Mouse (Mus musculus) left cerebral cortex, postnatal 14 days (tissue): Measurements from ENCODE around the gene Reps1. TPM values are rescaled to one million over a fixed set of nuclear protein-coding genes. Genes with fewer than 3 reads are reported as not detected.
"Not testable (repeated sequence)": the region's sequence is repeated elsewhere in the genome, so short reads cannot be mapped to it uniquely, and the experiment has no call there.

Experiments used
- DNase-seq, 2 experiments: peaks; one replicate each; pipeline ENCODE4 v3.0.0; 2021 to 2022; ENCODE audit warnings: low spot score in 2 of 2, mixed read lengths in 1 of 2
- intact Hi-C: fragments of 180-260 bp; cut with DNase I; formaldehyde crosslinking; loops from one replicate; pipeline ENCODE4 v1.15.1; 2025
- total RNA-seq, 2 experiments: library from RNA; stranded (reverse); gene quantifications; 2 replicates each; pipeline ENCODE4 v1.2.3; 2021

Reps1 gene
- total RNA-seq, 2 experiments from 2014 or later = 54.2 to 56.4 TPM

DNA sequence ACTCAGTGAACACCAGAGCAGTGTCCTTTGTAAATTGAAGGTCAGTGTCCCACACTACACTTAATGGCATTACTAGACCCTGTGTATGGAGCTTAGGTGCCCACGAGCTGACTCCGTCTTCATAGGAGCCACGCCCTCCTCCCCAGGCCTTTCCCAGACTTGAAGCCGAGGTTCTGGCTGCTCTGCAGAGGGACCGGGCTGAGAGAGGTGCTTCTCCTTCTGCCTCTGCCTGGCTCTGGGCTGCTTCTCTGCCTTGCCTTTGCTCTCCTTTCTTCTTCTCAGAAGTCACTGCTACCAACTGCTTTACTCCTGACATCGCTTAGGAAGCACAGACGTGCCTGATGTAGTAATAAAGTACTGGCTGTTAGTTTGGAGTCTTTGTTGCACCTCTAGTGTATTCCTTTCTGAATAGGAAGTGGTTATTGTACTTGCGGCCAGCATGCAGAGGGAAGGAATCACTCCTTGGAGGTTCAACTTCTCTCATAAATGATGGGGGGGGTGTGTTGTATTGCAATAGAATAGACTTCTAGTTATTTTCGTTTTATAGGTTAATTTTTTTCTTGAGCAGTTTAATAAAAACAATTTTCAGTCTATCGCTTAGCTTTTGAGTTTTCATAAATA, 57.9 kb downstream of the Reps1 start:
- DNase-seq = no peak

DNA sequence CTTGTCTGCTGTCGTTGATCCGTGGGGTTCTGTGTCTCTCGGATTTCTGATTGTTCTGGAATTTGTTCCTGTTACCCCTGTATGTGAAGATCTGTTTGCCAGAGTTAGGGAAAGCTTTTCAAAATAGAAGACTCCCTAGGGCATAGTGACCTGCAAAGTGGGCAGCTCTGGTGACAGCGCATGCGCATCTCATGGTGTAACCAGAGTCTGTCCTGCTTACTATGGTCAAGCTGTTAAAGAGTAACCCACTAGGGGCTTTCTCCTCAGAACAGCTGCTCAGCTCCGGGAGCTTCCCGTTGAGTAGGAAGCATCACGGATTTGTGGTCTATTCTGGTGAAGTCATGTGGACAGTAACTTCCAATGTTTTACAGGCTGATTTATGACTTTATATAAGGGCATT, 62.7 kb downstream of the Reps1 start:
- intact Hi-C loops = no loop called here
- DNase-seq = peak in 1 of 2 experiments; percentile 15

More for the DNA sequence above, 57.9 kb downstream of the Reps1 start:
- intact Hi-C loops = no loop called here

DNA sequence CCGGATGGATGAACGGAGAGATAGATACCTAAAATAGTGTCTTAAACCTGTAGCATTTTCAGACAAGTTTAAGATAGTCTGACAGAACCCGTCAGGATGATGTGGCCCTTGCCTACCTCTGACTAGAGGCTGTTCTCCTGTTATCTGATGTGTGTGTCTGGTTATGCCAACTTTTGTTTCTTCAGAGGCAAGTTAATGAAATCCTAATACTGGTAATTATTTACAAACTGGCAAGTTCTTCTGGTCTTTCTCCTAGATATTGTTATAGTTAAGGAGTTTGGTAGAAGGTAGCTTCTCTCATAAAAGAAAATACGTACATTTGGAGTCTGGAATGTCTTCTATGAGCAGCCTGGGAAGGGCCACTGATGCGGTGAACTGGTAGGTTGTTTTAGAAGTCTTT, 74.6 kb downstream of the Reps1 start:
- intact Hi-C loops = no loop called here

DNA sequence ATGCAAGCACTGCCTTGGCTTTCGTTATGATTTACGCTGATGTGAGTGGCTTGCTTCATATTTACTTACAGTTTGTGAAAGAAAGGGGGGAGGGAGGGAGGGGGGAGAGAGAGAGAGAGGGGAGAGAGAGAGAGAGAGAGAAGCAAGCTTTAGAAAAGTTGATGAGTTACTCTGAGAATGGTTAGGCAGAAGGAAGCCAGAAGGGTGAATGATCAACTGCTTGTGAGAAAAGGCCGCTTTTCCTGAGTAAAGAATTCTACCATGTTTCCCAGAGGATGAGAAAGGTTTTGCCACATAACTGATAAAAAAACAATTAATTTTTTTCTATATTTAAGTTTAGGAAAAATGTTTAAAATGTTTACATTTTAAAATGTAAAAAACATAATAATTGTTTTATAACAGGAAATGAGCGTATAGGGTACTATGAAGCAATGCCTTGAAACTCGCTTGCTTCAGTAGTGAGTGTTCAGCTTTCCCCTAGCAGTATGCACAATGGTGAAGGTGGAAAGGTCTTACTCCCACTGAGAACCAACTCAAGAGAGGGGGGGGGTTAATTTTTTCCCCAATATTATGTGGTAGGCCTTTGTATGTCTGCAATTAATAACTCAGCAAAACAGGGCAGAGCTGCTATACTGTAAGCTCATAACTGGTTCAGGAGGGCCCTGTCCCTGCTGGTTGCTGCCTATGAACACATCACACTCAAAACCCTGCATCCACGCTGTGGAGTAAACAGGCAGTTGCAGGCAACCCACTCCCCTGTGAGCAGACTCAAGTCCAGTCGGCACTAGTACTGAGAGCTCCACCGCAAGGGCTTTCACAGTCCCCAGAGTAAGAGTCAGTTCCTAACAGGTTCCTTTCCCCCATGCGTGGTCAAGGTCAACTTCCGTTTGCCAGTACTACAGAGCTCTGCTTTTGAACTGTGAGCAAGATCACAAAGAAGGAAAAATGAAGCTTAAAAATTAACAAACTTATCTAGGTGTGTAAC, 76.3 kb downstream of the Reps1 start:
- intact Hi-C loops = no loop called here
- DNase-seq = no peak

More for the DNA sequence above, 74.6 kb downstream of the Reps1 start:
- DNase-seq = no peak

DNA sequence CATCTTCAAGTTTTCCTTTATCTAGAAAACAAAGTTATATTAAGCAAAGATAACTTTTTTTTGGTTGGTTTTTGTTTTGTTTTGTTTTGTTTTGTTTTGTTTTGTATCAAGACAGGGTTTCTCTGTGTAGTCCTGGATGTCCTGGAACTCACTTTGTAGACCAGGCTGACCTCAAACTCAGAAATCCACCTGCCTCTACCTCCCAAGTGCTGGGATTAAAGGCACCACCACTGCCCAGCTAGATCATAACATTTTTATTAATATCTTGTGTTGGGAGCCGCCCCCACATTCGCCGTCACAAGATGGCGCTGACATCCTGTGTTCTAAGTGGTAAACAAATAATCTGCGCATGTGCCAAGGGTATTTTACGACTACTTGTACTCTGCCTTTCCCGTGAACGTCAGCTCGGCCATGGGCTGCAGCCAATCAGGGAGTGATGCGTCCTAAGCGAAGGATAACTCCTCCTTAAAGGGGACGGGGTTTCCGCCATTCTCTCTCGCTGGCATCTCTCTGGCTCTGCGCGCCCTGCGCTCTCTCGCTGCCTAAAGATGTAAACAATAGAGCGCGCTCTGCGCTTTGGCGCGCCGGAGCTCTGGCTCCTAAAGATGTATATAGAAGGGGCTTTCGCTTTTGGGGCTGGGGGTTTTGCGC, 83.3 kb downstream of the Reps1 start:
- intact Hi-C loops = not testable (repeated sequence)

DNA sequence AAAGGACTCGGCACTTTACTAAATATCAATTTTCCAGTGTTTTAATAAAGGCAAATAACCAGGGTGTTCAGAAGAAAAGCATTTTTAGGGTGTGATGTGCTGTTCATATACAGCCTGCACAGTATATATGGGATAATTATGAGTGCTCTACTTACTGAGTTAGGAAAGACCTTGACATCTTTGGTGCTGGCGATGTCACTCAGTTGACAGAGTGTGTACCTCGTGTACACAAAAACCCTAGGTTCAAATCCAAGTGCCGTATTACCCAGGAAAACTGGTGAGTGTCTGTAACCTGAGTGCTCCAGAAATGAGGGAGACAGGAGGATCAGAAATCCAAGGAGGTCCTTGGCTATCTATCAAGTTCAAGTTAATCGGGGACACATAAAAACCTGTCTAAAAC, 84.0 kb downstream of the Reps1 start:
- intact Hi-C loops = no loop called here
- DNase-seq = no peak

More for the DNA sequence above, 83.3 kb downstream of the Reps1 start:
- not testable (repeated sequence) for DNase-seq

DNA sequence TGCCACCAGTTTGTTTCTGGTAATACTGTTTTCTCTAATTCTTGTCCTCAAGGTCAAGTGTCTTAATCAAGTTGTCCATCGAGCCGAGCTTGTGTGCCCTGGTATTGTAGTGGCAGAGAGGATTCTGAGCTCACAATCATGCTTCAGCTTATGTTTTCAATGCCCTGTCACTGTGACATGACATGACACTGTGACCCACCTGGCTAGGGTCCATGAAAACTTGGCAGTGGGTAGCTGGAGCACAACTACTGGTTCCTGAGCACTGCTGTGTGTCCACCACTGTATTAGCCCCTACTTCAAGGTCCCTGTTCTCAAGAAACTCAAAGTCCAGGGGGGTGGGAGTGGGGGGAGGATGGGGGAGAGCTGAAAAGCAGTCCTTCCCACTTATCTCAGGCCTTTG, 85.7 kb downstream of the Reps1 start:
- intact Hi-C loops = no loop called here

DNA sequence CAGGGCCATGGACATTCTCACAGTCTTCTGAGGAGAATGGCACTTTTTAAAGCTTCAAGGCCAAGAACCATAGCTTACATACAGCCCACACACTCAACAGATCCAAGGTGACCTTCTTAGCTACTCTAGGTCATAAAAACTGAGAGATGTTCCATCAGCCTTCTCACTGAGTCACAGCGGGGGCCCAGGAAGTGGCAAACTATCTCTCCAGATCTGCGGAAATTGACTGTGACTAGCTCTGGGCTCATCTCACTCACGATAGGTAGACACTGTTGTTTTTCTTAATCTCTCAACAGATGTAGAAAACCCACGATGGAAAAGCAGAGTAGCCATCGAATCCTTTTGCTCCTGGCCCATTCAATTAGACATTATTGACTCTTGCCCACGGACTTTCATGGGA, 86.6 kb downstream of the Reps1 start:
- DNase-seq = no peak
- intact Hi-C loops = no loop called here

More for the DNA sequence above, 85.7 kb downstream of the Reps1 start:
- DNase-seq = no peak

DNA sequence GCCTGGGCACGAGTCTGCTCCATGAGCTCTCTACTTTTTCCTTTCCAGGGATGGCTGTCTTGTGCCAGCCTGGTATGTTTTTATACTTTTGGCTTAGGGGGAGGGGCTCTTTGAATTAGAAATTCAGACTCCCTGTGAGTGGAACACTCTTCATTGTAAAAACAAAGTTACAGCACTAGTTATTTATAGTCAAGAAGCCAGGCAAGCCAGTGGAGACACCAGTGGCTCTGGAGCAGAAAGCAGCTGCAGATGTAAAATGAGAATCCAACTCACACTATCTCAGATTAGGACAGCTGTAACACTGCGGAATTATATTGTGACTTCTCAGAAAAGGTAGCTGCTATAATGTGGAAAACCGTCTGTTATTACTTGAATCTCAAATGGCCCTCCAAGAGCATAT, 91.6 kb downstream of the Reps1 start:
- intact Hi-C loops = no loop called here
- DNase-seq = peak in 1 of 2 experiments; percentile 7

DNA sequence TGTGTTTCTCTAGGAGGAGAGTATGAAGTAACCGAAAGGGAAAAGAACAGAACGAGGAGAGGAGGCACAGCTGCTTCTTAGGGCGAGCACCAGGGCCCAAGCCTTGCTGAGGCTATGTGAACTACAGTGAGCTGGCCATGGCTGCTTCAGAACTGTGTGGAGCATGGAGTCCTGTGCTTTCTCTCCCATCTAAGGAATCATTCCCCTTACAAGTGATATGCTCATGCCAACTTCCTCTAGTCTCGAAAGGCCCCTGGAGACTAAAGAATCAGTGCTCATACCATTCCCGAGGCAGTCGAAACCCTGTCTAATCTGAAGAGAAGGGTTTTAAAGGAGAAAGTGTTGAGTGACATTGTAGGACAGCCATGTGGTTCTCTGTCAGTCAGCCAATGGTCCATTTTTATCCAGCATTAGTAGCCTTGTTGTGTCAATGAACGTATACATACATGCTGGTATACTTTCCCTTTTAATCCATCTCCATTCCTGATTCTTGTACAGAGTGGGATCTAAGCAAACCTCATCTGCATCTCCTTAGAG, 106.8 kb downstream of the Reps1 start:
- intact Hi-C loops = no loop called here
- no peak for DNase-seq

Other genes starting within 250 kb of the Reps1 start
- 10 to 100 TPM; 25.2 to 29.1 TPM for gene Heca, start 107.8 kb upstream of the Reps1 start, total RNA-seq
- 10 to 100 TPM; 13.9 to 17.7 TPM for gene Abracl, start 32.6 kb upstream of the Reps1 start, total RNA-seq
- under 1 TPM; 0.36 to 0.62 TPM for gene Ect2l, start 155.0 kb downstream of the Reps1 start, total RNA-seq
- gene Ccdc28a, start 179.1 kb downstream of the Reps1 start, total RNA-seq = 10 to 100 TPM; 14.7 to 15.2 TPM